Mouse (Mus musculus) forebrain, embryonic 10.5 days (tissue): Measurements from ENCODE around the gene Cntnap5b. TPM values are rescaled to one million over a fixed set of nuclear protein-coding genes. Genes with fewer than 3 reads are reported as not detected.
A peak's percentile ranks its signal among the peaks of the same experiment; 100 is the strongest.

Source experiments
- DNase-seq: peaks from one replicate; pipeline ENCODE4 v3.0.0-alpha.2; 2017; ENCODE audit warnings: low spot score; ENCODE audit errors: extremely low spot score
- H3K27ac ChIP-seq: fragments of 300-500 bp; sonication (generic); 2 replicates; pipeline ENCODE4 v1.5.1; 2016; ENCODE audit warnings: mild to moderate bottlenecking
- H3K27me3 ChIP-seq: fragments of 300-500 bp; sonication (generic); 2 replicates; pipeline ENCODE4 v1.6.1; 2016; ENCODE audit warnings: mild to moderate bottlenecking; ENCODE audit not compliant: poor library complexity, severe bottlenecking
- H3K36me3 ChIP-seq: fragments of 300-500 bp; sonication (generic); replicated peaks from 2 replicates; pipeline ENCODE4 v1.6.1; 2016; ENCODE audit warnings: mild to moderate bottlenecking, moderate library complexity
- H3K4me1 ChIP-seq: fragments of 300-500 bp; sonication (generic); 2 replicates; pipeline ENCODE4 v1.6.1; 2016
- H3K4me3 ChIP-seq: fragments of 300-500 bp; sonication (generic); 2 replicates; pipeline ENCODE4 v1.5.1; 2016; ENCODE audit warnings: mild to moderate bottlenecking, moderate library complexity
- H3K9me3 ChIP-seq: fragments of 300-500 bp; sonication (generic); 2 replicates; pipeline ENCODE4 v1.6.1; 2016; ENCODE audit warnings: mild to moderate bottlenecking, moderate library complexity
- WGBS: fragments of 180-500 bp; shearing (Covaris S2); methylation state at CpG from one replicate; pipeline ENCODE4 v1.1.7; 2016; 5-methylcytosine and 5-hydroxymethylcytosine counted together
- polyA plus RNA-seq: library from polyadenylated mRNA; unstranded; fragments of >200 nt; fragmentation: Nextera tagmentation; extraction: Ambion mirVana; gene quantifications from 2 replicates; pipeline ENCODE4 v1.2.1, GENCODE M21; 2016

The Cntnap5b gene
- polyA plus RNA-seq, 1 experiment from 2014 or later: 0.06 TPM

GRCm38 (mm10) chr1:100006021-100006745 is 233.6 kb downstream of the Cntnap5b start:
- DNase-seq: no peak
- Histone ChIP-seq H3K4me1 (no peaks in the 10 kb centered on the region), H3K27ac (no peak overlapping the region), H3K36me3 (no peaks in the 10 kb centered on the region), H3K9me3 (no peaks in the 10 kb centered on the region), H3K4me3 (no peak overlapping the region), H3K27me3 (no peaks in the 10 kb centered on the region)
- WGBS: 85% methylated on average over 5 of the region's 5 CpGs

- WGBS: 91% methylated on average over 2 of the region's 2 CpGs
- H3K27me3 ChIP-seq: no peaks in the 10 kb centered on the region
- no peak overlapping the region for H3K27ac ChIP-seq
- H3K36me3 ChIP-seq: no peaks in the 10 kb centered on the region
- no peak for DNase-seq
- H3K9me3 ChIP-seq: no peaks in the 10 kb centered on the region
- no peak overlapping the region for H3K4me3 ChIP-seq
- H3K4me1 ChIP-seq: no peaks in the 10 kb centered on the region
Measured at GRCm38 (mm10) chr1:100041808-100042207, 269.2 kb downstream of the Cntnap5b start.

- H3K27me3 ChIP-seq: no peaks in the 10 kb centered on the region
- H3K4me3 ChIP-seq: no peak overlapping the region
- 85% methylated on average over 2 of the region's 2 CpGs for WGBS
- no peaks in the 10 kb centered on the region for H3K36me3 ChIP-seq
- H3K9me3 ChIP-seq: no peaks in the 10 kb centered on the region
- DNase-seq: no peak
- no peaks in the 10 kb centered on the region for H3K4me1 ChIP-seq
- H3K27ac ChIP-seq: no peak overlapping the region
Measured at GRCm38 (mm10) chr1:100079812-100080211, 307.2 kb downstream of the Cntnap5b start.

GRCm38 (mm10) chr1:100100516-100100915 is 328.0 kb downstream of the Cntnap5b start:
- Histone ChIP-seq H3K27ac (no peak overlapping the region), H3K36me3 (no peaks in the 10 kb centered on the region), H3K9me3 (no peaks in the 10 kb centered on the region), H3K4me3 (no peak overlapping the region), H3K4me1 (no peaks in the 10 kb centered on the region), H3K27me3 (no peaks in the 10 kb centered on the region)
- DNase-seq: no peak

GRCm38 (mm10) chr1:100101017-100101416 is 328.5 kb downstream of the Cntnap5b start:
- DNase-seq: no peak
- H3K4me1 ChIP-seq: no peaks in the 10 kb centered on the region
- H3K36me3 ChIP-seq: no peaks in the 10 kb centered on the region
- no peaks in the 10 kb centered on the region for H3K27me3 ChIP-seq
- WGBS: 89% methylated on average over 1 of the region's 1 CpGs
- no peak overlapping the region for H3K27ac ChIP-seq
- H3K9me3 ChIP-seq: no peaks in the 10 kb centered on the region
- H3K4me3 ChIP-seq: no peak overlapping the region

- no peak overlapping the region for H3K4me3 ChIP-seq
- H3K27ac ChIP-seq: no peak overlapping the region
- DNase-seq: no peak
Measured at GRCm38 (mm10) chr1:100104343-100104742, 331.8 kb downstream of the Cntnap5b start.

GRCm38 (mm10) chr1:100122410-100122935 is 349.9 kb downstream of the Cntnap5b start:
- no peak overlapping the region for H3K27ac ChIP-seq
- H3K4me1 ChIP-seq: no peaks in the 10 kb centered on the region
- no peaks in the 10 kb centered on the region for H3K36me3 ChIP-seq
- H3K4me3 ChIP-seq: no peak overlapping the region
- H3K9me3 ChIP-seq: no peaks in the 10 kb centered on the region
- no peak for DNase-seq
- H3K27me3 ChIP-seq: no peaks in the 10 kb centered on the region

More at GRCm38 (mm10) chr1:100104343-100104742, 331.8 kb downstream of the Cntnap5b start:
- H3K4me1 ChIP-seq: no peaks in the 10 kb centered on the region
- WGBS: 86% methylated on average over 2 of the region's 2 CpGs
- H3K27me3 ChIP-seq: no peaks in the 10 kb centered on the region
- H3K36me3 ChIP-seq: no peaks in the 10 kb centered on the region
- H3K9me3 ChIP-seq: no peaks in the 10 kb centered on the region

GRCm38 (mm10) chr1:100163588-100164357 is 391.2 kb downstream of the Cntnap5b start:
- Histone ChIP-seq H3K4me1 (no peaks in the 10 kb centered on the region), H3K27me3 (no peaks in the 10 kb centered on the region), H3K27ac (no peak overlapping the region), H3K9me3 (no peaks in the 10 kb centered on the region), H3K36me3 (no peaks in the 10 kb centered on the region), H3K4me3 (no peak overlapping the region)
- no peak for DNase-seq
- 70% methylated on average over 2 of the region's 2 CpGs for WGBS

GRCm38 (mm10) chr1:100171566-100171965 is 399.0 kb downstream of the Cntnap5b start:
- H3K27ac ChIP-seq: no peak overlapping the region
- H3K4me1 ChIP-seq: no peaks in the 10 kb centered on the region
- H3K27me3 ChIP-seq: no peaks in the 10 kb centered on the region
- no peak for DNase-seq
- H3K4me3 ChIP-seq: no peak overlapping the region
- no peaks in the 10 kb centered on the region for H3K9me3 ChIP-seq
- no peaks in the 10 kb centered on the region for H3K36me3 ChIP-seq

GRCm38 (mm10) chr1:100180050-100180449 is 407.5 kb downstream of the Cntnap5b start:
- Histone ChIP-seq H3K9me3 (no peaks in the 10 kb centered on the region), H3K4me1 (no peaks in the 10 kb centered on the region), H3K27ac (no peak overlapping the region), H3K27me3 (no peaks in the 10 kb centered on the region), H3K36me3 (no peaks in the 10 kb centered on the region), H3K4me3 (no peak overlapping the region)
- peak; percentile 83 for DNase-seq
- WGBS: 84% methylated on average over 5 of the region's 5 CpGs

GRCm38 (mm10) chr1:100231980-100232608 is 459.5 kb downstream of the Cntnap5b start:
- H3K9me3 ChIP-seq: no peaks in the 10 kb centered on the region
- peak; percentile 37 for DNase-seq
- no peak overlapping the region for H3K4me3 ChIP-seq
- no peaks in the 10 kb centered on the region for H3K27me3 ChIP-seq
- WGBS: 16% methylated on average over 5 of the region's 6 CpGs
- no peak overlapping the region for H3K27ac ChIP-seq
- H3K4me1 ChIP-seq: no peaks in the 10 kb centered on the region
- H3K36me3 ChIP-seq: no peaks in the 10 kb centered on the region

- DNase-seq: no peak
- H3K36me3 ChIP-seq: no peaks in the 10 kb centered on the region
- H3K9me3 ChIP-seq: no peaks in the 10 kb centered on the region
- no peaks in the 10 kb centered on the region for H3K27me3 ChIP-seq
- no peaks in the 10 kb centered on the region for H3K4me1 ChIP-seq
- no peak overlapping the region for H3K4me3 ChIP-seq
- no peak overlapping the region for H3K27ac ChIP-seq
Measured at GRCm38 (mm10) chr1:100251964-100252363, 479.4 kb downstream of the Cntnap5b start.

GRCm38 (mm10) chr1:100310687-100311086 is 538.1 kb downstream of the Cntnap5b start:
- H3K27me3 ChIP-seq: no peaks in the 10 kb centered on the region
- 95% methylated on average over 1 of the region's 1 CpGs for WGBS
- no peaks in the 10 kb centered on the region for H3K9me3 ChIP-seq
- no peak for DNase-seq
- H3K27ac ChIP-seq: no peak overlapping the region
- no peaks in the 10 kb centered on the region for H3K36me3 ChIP-seq
- no peaks in the 10 kb centered on the region for H3K4me1 ChIP-seq
- no peak overlapping the region for H3K4me3 ChIP-seq
